Mouse (Mus musculus) adrenal gland, postnatal 36 days (tissue): ENCODE measurements at regions not wholly inside any gene's neighbourhood (a gene's known extent, or its start where the extent isn't known, plus 50 kb on each side); places are given as distances from the start of the nearest gene placed in this dataset.
A peak's percentile ranks its signal among the peaks of the same experiment; 100 is the strongest.

Source experiments
- DNase-seq, 2 experiments: peaks; one replicate each; pipeline ENCODE4 v3.0.0; 2021; ENCODE audit warnings: mixed read lengths in 1 of 2

- DNase-seq, result no peak
Observed at GRCm38 (mm10) chr10:126641792-126642289, 259.3 kb downstream of the Atp23 start.

DNA sequence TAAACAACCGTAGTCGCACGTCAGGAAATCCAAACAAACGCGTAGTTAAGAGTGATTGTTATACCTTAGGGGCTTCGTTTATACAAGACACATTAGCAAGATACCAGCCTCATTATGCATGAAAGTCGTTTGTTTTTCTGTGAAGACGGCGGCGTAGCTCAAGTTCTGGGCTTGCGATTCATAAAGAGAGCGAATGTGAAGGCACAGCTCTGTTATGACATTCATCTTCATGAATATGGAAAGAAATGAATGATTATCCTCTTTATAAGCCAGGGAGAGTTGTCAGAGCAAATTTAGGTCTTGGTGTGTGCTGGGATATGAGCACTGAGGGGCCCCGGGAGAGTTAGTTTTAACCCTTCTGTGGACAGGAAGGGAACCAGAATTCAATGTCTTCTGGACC lies 266.4 kb downstream of the Atp23 start:
- no peak for DNase-seq

DNA sequence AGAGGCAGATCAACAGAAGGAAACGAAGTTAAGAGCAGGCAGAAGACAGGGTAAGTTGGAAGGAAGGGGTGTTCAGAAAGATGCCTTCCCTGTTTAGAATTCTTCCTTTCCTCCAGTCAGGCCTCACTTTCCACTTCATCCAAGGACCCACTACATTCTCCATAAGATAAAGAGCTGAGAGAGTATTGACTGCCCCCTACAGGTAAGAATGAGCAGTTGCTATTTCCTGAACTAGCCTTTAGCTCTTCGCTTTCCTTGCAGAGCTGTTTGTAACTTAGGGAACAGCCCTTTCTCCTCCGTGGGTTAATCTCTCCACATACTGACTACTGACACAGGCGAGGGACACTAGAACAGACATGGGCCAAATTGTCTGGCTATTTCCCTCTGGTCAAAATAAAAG lies 273.1 kb downstream of the Atp23 start:
- DNase-seq, result no peak

- peak in 1 of 2 experiments; percentile 23 for DNase-seq
Observed at GRCm38 (mm10) chr10:126625466-126625865, 275.7 kb downstream of the Atp23 start.

- no peak for DNase-seq
Observed at GRCm38 (mm10) chr10:126620802-126621201, 280.4 kb downstream of the Atp23 start.

GRCm38 (mm10) chr10:126619970-126620369 lies 281.2 kb downstream of the Atp23 start:
- DNase-seq, result no peak

GRCm38 (mm10) chr10:126612226-126612625 lies 288.9 kb downstream of the Atp23 start:
- DNase-seq, result no peak

GRCm38 (mm10) chr10:126610506-126610905 lies 290.6 kb downstream of the Atp23 start:
- DNase-seq, result no peak

- DNase-seq, result no peak
Observed at GRCm38 (mm10) chr10:126599686-126600085, 301.5 kb downstream of the Atp23 start.

GRCm38 (mm10) chr10:126568155-126568554 lies 333.0 kb downstream of the Atp23 start:
- DNase-seq, result no peak

DNA sequence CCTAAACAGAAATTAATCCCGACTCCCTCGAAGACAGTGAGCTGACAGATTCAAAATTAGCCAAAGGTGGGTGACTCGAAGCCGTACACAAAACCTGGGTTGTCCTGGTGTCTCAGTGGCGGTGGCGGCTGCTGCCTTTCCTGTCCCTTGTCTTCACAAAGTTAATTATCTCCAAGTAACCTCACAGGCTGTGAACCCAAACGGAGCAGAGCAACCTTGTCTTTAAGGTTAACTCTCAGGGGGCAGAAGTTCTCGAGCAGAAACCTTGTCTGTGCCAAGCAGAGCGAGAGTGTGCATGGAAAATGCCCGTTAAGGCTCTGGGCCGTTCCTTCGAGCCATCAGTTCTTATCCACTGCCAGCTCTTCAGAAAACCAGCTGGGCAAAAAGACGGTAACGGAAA lies 335.8 kb downstream of the Atp23 start:
- DNase-seq, result no peak

DNA sequence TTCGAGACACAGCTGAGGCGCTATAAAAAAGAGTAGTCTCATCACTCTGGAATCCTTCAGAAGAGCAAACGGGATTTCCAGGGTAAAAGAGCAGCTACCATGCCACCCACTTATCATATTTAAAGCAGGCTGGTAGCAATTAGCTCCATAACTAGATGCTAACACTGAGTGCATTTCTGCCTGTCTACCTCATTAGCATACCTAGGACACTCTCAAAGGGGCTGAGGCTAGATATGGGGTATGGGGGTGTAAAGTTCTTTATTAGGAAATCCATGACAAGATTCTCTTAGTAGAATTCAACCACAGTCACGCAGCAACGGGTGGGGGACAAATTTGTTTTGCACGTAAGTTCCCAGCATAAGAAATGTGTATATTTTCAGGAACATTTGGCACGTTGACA lies 346.1 kb downstream of the Atp23 start:
- DNase-seq, result no peak

DNA sequence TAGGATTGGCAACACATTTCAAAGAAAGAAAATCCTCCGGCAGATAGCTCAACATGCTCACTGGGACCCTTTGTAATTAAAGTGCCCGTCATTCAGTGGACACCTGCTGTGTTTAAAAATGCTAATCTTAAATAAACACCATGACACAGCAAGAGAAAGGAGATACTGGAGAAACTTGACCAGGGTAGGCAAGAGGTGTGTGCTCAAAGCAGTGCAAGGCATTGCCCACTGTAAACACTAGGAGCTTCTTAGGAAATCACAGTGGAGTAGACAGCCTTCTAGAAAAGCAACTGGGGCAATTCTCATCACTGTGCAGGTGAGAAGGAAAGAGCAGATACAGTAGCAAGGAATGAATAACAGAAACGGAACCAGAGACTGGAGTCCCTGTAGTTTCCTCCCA lies 369.2 kb downstream of the Atp23 start:
- no peak for DNase-seq

DNA sequence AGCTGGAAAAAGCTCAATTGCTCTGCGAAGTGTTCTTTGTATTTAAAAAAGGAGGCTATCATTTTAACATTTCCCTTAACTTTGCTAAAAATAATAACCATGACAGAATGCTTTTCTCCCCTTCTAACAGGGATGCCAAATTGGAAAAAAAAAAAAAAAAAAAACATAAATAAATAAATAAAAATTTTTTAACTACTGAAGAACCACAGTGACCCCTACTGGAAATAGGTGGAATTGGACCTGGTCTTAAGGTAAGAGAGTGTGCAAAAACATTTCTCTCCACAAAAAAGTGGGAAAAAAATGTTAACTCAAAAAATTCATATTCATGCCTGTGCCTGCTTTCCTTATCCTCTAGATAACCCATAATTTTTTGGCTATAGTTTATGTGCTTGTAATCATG lies 369.8 kb downstream of the Atp23 start:
- DNase-seq, result peak in 1 of 2 experiments; percentile 15

- no peak for DNase-seq
Observed at GRCm38 (mm10) chr10:126528801-126529200, 372.4 kb downstream of the Atp23 start.

DNA sequence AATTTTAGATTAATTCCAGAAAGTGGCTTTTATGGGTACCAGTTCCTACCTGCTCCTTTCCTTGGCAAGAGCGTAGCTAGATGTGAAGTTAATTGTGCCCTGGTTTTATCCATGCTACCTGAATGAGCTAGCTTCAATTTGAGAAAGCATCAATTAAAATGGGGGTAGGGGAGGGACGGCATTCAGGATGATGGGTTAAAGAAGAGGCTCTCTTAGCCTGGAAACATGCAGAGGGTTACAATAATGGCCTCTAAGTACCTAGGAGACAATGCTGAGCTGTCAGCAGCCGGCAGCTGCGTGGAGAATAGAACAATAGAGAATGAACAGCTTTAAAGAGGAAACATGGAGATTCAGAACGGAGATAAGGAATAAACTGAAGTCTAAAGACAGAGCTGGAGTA lies 375.0 kb downstream of the Atp23 start:
- no peak for DNase-seq

DNA sequence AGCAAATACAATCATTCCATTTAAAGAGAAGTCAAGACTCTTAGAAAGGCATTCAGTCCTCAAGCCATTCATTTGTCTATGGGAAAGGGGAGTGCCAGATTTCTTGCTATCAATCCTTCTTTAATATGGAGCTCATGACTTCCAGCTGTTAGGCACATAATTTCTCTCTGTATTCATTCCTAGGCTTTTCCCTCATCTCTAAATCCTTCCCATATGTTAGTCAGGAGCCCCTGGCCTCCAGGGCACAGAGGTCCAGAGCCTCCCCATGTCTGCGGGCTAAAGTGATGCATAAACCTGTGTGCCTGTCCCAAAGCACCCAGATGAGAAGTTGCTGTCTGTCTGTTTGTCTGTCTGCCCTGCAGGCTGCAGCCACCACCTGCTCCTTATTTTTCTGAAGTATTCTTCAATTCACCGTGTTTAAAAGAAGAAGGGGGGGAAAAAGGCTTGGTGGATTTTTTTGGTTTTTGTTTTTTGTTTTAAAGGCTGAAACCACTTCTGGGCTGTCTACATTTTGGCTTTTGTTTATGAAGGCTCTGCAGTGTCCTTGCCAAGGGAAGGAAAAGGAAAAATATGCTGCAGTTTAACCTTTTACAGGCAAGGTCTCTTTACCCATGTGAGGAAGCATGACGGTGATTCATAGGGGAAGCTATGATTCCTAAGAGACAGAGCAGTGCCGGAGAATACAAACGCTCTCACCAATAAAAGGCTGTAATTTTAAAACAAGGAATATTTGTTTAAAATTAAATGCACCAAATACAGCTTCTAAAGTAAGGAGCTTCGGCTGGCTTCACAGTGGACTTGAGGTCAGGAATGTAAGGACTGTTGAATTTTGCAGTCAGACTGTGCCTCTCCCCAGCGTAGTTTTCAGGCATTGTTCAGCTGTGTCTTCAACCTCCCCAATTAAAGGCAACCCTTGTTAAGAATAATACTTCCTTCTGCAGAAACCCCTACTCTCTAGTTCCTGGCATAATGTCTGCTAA lies 379.0 kb downstream of the Atp23 start:
- DNase-seq, result no peak

GRCm38 (mm10) chr10:126520973-126521372 lies 380.2 kb downstream of the Atp23 start:
- DNase-seq, result no peak

DNA sequence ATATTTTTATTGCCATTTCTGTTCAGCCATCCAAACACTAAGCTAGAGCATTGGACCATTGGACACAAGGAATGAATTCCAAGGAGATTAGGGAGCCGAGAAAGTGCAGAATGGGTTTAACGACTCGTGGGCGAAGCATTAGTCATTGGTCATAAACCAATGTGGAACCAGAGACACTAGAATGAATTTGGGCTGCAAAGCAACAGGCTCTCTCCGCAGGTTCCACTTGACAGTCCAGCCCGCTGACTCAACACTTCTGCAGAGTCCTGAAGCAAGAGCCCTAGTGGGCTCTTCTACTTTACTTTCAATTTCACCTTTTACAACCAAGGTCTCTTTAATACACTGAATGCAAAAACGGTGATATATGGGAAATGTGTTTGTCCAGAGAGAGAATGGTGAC lies 388.0 kb downstream of the Atp23 start:
- DNase-seq, result no peak

DNA sequence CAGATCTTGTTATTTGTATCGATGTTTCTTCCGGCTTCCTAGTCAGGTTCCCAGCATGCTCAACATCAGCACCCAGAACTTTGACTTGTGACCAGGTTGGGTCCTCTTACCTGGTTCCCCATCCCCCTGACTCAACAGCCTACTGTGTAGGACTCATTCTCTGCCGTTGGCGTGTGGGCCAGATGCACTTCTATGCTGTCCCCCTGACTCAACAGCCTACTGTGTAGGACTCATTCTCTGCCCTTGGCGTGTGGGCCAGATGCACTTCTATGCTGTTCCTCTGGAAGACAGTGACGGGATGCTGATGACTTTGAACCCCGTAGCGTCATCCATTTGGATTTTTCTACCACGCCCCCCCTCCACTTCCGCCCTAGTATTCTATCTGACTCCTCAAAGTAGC lies 389.6 kb downstream of the Atp23 start:
- DNase-seq, result peak; percentile 80 to 81

- DNase-seq, result no peak
Observed at GRCm38 (mm10) chr10:126505988-126506387, 395.2 kb downstream of the Atp23 start.

DNA sequence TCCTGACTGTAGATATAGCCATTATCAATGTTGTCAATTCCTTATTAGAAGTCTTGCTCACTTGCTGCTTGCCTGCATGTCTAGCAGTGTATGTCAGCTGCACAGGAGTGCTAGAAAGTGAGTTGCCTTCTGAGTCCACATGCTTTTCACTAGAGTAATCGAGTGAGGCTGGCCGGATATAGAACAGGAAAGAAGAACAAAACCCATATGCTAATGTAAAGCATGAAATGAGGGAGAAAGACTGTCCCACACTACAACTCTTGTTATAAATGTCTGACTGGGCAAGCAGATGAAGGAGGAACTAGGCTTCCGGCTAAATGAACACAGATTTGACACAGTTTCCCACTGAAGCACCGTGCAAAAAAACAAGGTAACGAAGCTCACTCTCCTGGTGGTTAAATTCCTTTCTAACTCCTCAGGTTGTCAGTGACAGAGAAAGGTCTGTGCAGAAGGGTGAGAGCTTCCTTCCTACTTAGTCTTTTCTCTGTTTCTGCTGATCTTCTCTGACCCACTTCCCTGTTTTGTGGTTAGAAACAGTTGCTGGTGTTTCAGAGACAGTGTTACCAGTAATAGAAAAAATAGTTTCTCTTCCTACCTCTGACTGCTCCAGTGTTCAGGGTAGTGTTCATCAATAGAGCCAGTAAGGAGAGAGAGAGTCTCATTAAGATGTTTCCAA lies 399.0 kb downstream of the Atp23 start:
- DNase-seq, result no peak

- no peak for DNase-seq
Observed at GRCm38 (mm10) chr10:126498726-126499125, 402.4 kb downstream of the Atp23 start.
